Mouse (Mus musculus): ENCODE results near the gene Klf6. TPM values are rescaled to one million over a fixed set of nuclear protein-coding genes. Genes with fewer than 3 reads are reported as not detected.

Klf6 gene
- polyA plus RNA-seq (2012; rRNA removed): 20.8 and 22.8 TPM in 2 replicates

GRCm38 (mm10) chr13:5861157-5862002 is at the start of gene Klf6:
Gene Klf6, plus strand, starts transcription at chr13:5861482.

